Mouse (Mus musculus) cerebellum, adult 11-12 months (tissue): ENCODE results near the gene Hdac8.
A peak's percentile ranks its signal among the peaks of the same experiment; 100 is the strongest.

Experiments
- DNase-seq: peaks from one replicate; pipeline ENCODE4 v3.0.0; 2022

The Hdac8 gene

DNA sequence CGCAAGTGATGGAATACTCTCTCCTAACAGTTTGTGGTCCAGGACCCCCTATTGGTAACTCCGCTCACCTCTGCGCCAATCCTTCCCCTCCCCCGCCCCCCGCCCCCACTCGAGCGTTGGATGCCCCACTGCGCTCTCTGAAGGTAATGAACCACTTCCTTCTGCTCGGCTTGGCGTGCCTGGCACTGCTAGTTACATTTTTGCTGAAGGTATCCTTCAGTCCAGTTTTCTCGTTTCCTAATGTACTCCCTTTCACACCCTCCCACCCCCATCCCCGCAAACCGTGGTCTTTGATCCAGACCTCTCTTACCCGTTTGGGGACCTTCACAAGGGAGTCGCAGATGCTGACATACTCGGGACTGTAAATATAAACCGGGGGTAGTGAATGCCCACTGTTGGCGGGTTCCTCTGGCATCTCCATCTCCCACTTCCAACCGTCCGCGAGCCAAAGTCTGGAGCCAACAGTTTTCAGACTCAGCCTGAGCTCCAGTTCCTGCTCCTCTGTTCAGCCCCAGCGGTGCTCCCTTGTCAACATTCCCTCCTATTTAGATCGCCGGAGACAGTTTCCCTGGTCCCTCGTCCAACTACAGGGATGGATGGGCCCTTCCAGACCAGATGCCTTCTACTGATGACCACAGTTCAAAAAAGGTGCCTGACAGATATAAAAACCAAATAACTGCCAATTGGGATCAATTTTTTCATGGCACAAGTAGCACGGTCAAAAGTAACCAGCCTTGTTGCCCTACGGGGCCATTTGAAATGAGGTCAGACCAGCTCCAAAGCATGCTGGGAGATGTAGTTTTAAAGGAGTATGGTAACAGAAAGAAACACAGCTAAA lies at the start of gene Hdac8:
Gene Hdac8, minus strand, starts transcription at position 716 of the 838 bp plus-strand sequence.
- DNase-seq: peak; percentile 57

- no peak for DNase-seq
Measured at GRCm38 (mm10) chrX:102509205-102509604, 4.0 kb upstream of the Hdac8 start.

GRCm38 (mm10) chrX:102504179-102504578 lies 980 bp downstream of the Hdac8 start:
- DNase-seq: no peak

DNA sequence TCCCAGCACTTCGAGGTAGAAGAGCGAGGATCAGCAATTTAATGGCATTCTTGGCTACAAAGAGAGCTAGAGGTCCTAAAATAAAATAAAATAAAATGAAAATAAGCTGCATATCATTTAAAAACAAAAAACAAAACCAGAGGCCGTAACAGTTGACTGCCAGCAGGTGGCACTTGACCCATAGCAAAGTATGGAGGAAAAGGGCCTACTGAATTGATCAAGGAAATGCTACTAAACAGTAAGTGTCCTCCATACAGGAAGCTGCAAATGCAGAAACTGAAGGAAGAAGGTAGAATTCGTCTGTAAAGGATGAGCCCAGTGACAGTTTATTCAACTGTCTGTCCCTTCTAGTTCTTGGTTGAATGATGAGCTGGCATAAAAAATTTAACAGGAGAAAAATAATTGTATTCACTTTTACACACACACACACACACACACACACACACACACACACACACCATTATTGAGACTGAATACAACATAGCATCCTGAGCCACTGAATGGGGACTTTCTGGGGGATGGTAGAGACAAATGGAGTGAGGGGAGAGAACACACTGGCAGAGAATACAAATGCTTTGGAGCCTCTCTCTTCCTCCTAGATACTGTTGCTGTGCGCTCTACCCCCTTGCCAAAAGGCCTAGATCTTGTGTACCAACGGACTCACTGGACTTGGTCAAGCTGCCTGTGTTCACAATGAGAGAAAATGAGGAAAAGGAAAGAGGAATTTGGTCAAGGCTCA lies 11.0 kb downstream of the Hdac8 start:
- DNase-seq: no peak

- DNase-seq: no peak
Measured at GRCm38 (mm10) chrX:102485575-102485974, 19.6 kb downstream of the Hdac8 start.

DNA sequence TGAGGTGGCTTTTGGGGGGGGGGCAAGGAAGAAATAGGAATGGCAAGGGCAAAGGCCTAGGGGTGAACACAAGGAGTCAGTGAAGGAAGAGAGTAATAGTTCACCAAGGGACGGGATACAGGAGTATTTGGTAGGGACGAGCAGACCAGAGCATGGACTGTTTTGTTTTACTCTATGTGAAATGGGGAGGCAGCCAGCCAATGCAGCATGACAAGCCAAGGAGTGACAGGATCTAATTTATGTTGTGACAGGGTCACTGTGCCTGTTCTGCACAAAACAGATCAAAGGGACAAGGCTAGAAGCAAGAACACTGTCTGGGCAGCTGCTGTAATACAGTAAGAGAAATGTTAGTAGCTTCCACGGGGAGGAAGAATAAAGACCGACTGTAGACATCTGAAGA lies 25.5 kb downstream of the Hdac8 start:
- no peak for DNase-seq

- DNase-seq: no peak
Measured at GRCm38 (mm10) chrX:102478965-102479364, 26.2 kb downstream of the Hdac8 start.

DNA sequence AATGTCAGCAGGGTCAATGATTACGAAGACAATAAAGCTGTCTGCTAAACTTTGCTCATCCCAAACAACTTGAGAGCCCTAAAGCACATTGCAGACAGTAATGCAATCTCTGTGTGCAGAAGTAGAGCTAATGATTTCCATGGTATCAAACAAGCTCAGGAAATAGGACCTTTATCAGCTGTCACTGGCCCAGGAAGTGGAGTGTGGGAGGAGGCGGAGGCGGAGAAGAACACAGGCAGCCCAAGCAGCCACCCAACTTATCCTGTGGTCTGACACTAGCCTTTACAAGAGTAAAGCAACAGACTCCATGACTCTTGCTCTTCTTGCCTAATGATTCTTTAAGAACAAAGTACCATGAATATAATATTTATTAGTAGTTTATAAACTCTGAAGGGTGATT lies 26.7 kb downstream of the Hdac8 start:
- DNase-seq: no peak

- peak; percentile 45 for DNase-seq
Measured at GRCm38 (mm10) chrX:102476784-102477183, 28.4 kb downstream of the Hdac8 start.

- no peak for DNase-seq
Measured at GRCm38 (mm10) chrX:102475555-102475954, 29.6 kb downstream of the Hdac8 start.

- no peak for DNase-seq
Measured at GRCm38 (mm10) chrX:102418343-102419127, 86.6 kb downstream of the Hdac8 start.

GRCm38 (mm10) chrX:102416972-102417371 lies 88.2 kb downstream of the Hdac8 start:
- DNase-seq: no peak

- DNase-seq: peak; percentile 4
Measured at GRCm38 (mm10) chrX:102416386-102416785, 88.8 kb downstream of the Hdac8 start.

DNA sequence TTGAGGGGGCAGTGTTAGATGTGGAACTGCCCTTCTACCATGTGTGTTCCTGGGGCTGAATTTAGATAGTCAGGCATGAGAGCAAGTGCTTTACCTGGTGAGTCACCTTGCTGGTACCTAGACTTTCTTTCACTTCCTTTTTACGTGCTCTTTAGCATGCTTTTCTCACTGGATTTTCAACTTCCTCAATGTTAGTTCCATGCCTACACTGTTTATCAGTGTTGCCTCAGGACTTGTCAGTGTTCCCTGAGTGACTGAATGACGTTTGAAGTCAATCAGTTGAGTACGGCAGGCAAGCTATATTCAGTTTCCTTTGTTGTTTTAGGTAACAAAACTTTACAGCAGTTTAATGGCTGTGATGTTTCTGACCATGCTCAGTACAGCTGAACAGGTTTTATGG lies 120.4 kb downstream of the Hdac8 start:
- DNase-seq: no peak

DNA sequence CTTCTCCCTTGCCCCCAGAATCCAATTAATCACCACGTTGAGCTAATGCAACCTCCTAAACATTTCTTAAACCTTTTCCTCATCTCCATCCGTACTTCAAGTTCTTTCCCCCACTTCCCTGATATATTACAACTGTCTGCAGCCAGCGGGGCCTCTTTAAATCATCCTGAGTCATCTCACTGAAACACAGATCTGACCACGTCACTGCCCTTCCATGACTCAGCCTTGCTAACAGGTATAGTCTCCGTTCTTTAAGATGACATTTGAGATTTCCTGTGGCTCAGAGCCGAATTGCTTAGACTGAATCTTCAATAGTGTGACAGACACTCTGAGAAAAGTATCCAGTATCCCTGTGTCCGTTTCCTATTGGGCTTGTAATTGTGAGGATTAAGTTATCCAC lies 122.0 kb downstream of the Hdac8 start:
- no peak for DNase-seq

DNA sequence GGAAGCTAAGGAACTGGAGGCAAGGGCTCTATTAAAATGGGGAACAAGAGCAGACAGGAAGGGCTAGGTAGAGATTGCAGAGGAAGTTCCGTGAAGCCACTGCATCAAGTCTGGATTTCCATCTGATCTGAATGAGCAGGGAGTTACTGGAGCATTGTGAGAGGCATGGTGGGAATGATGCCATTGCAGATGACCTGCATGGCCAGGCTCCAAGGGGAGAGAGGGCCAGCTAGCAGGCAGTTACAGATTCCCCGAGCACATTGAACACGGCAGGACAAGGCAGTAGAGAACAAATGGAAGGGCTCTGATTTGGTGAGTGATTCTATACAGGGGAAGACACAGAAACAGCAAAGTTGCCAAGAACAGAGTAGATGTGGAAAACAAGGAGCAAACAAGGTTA lies 138.6 kb downstream of the Hdac8 start:
- DNase-seq: peak; percentile 76

DNA sequence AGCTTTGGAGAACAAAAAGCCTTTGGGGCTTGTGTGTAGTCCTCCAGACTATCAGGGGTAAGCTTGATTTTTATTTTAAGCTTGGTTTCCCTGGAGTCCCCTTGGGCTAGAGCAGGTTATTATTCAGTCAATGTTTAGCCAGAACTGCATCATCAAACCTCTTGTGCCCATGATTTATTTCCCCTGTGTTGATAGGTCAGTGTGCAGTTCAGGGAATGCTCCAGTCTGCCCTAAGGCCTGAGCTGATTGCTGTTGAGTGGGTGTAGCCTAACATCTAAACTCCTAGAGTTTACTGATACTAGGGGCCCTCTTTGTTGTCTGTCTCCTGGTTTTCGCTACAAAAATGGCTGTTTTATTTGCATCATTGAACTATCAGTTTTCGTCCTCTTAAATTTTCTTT lies 142.9 kb downstream of the Hdac8 start:
- DNase-seq: no peak

DNA sequence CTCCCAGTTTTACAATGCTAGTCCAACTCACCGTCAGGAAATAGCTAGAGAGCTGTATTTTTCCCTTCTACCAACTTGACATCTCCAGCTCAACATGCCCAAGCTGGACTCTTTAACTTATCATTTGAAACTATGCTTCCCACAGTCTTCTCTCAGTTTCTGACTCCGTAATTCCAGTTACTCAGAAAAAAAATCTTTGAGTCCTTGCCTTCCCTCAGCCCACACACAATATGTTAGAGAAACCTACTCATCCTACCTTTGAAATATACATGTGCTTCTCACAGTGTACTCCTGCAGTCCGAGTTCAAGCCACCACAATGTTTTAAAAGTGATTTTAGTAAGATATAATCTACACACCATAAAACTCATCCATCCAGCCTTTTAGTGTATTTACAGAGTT lies 151.7 kb downstream of the Hdac8 start:
- no peak for DNase-seq

GRCm38 (mm10) chrX:102349843-102350731 lies 155.1 kb downstream of the Hdac8 start:
- peak; percentile 3 for DNase-seq

DNA sequence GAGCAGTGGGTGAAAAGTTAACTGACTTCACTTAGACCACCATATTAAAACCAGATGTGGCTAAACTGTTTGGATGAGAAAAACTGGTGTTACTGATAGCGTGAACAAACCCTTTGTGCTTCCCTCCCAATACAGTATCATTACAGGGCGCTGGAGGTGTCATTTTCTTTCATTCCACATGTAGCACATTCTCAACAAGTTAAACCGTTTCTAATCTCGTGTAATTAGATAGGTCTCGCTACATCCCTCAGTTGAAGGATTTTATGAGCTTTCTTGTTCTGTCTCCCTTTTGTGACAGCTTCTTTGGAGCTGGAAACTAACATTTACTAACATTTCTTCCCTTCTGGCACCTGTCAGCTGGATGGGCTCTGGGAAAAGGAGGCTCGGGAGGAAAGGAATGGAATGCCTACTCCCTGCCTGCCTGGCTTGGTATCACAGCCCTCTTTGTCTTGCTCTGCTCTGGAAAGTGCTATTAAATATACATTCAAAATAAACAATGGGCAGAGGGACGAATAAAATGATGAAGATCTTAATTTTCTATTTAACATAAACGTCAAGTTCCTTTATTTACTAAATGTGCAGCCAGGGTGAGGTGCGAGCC lies 156.2 kb downstream of the Hdac8 start:
- DNase-seq: no peak

DNA sequence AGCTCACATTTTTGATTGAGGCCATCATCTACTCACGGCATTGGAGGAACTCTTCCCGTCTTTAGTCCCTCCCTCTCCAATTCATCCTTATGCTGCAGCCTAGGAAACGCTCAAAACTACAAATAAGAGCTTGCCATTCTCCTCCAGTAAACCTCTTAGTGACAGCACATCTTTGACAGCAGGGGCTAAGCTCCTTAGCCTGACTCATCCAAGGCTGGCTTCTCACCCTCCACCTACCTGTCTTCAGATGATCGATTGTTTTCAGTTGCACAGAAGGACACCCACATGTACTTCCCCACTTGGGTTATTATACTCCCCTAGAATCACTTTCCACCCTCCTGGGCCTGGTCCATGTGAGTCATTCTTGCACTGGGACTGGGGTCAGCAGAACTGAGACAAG lies 163.5 kb downstream of the Hdac8 start:
- DNase-seq: no peak
